8 mouse cellular contexts compared by ENCODE assay signal in genomic region chr14:77037330-77037729, GRCm38 (mm10). TPM values are rescaled to one million over a fixed set of nuclear protein-coding genes. Genes with fewer than 3 reads are reported as not detected.
DNase-seq lines count a peak whose midpoint lies in the region; ATAC-seq lines count a peak whose summit lies in the region.

No protein-coding gene starts in this region.

- H3K4me3 ChIP-seq in heart, embryonic 15.5 days, result no peak overlapping the region
- H3K4me3 ChIP-seq in midbrain, embryonic 11.5 days (ENCODE audit: low read depth, low read length), result no peak overlapping the region
- H3K4me3 ChIP-seq in midbrain, embryonic 13.5 days (replicated peaks), result no peak overlapping the region
- no peak overlapping the region for H3K4me3 ChIP-seq in intestine, embryonic 15.5 days (replicated peaks)
- H3K4me3 ChIP-seq in stomach, embryonic 15.5 days (replicated peaks), result no peak overlapping the region

- H3K27ac ChIP-seq in heart, embryonic 15.5 days, result no peak overlapping the region
- H3K27ac ChIP-seq in midbrain, embryonic 11.5 days (ENCODE audit: low read depth, low read length), result no peak overlapping the region
- no peak overlapping the region for H3K27ac ChIP-seq in midbrain, embryonic 13.5 days
- no peak overlapping the region for H3K27ac ChIP-seq in intestine, embryonic 15.5 days
- H3K27ac ChIP-seq in stomach, embryonic 15.5 days, result peak overlapping the region; percentile 69; the same call in 1 of the 2 replicates

- peaks cover 8% of the 10 kb centered on the region for H3K4me1 ChIP-seq in heart, embryonic 15.5 days (replicated peaks)
- peaks cover 7% of the 10 kb centered on the region; the same call in 1 of the 2 replicates for H3K4me1 ChIP-seq in midbrain, embryonic 11.5 days (ENCODE audit: control insufficient read depth, insufficient read depth, low read length)
- H3K4me1 ChIP-seq in midbrain, embryonic 13.5 days (replicated peaks), result peaks cover 8% of the 10 kb centered on the region
- no peaks in the 10 kb centered on the region; the same call in 1 of the 2 replicates for H3K4me1 ChIP-seq in intestine, embryonic 15.5 days (replicated peaks)
- H3K4me1 ChIP-seq in stomach, embryonic 15.5 days, result no peaks in the 10 kb centered on the region

- no peak for ATAC-seq in heart, embryonic 15.5 days (replicated peaks; ENCODE audit: insufficient number of reproducible peaks, insufficient read depth, low FRiP score, low read depth)
- ATAC-seq in midbrain, embryonic 11.5 days (ENCODE audit: low FRiP score), result no peak
- ATAC-seq in midbrain, embryonic 13.5 days, result no peak
- ATAC-seq in intestine, embryonic 15.5 days, result no peak
- ATAC-seq in stomach, embryonic 15.5 days (ENCODE audit: insufficient read depth, low FRiP score, low read depth), result no peak

- no peak for DNase-seq in heart, adult 8-10 months (ENCODE audit: low spot score)
- DNase-seq in midbrain, embryonic 11.5 days (ENCODE audit: low spot score, missing footprints), result peak; percentile 83
- no peak for DNase-seq in ovary, postnatal 10 days (ENCODE audit: low spot score)
- no peak for DNase-seq in lung, adult 18-20 months

- no peaks in the 10 kb centered on the region for H3K27me3 ChIP-seq in heart, embryonic 15.5 days
- no peaks in the 10 kb centered on the region; the same call in 1 of the 2 replicates for H3K27me3 ChIP-seq in midbrain, embryonic 11.5 days (ENCODE audit: control insufficient read depth, insufficient read depth, low read length)
- H3K27me3 ChIP-seq in midbrain, embryonic 13.5 days, result peaks cover 7% of the 10 kb centered on the region; the same call in 1 of the 2 replicates
- H3K27me3 ChIP-seq in intestine, embryonic 15.5 days (replicated peaks), result no peaks in the 10 kb centered on the region
- no peaks in the 10 kb centered on the region for H3K27me3 ChIP-seq in stomach, embryonic 15.5 days (replicated peaks)

- 71% methylated on average over 5 of the region's 5 CpGs for WGBS in heart, embryonic 15.5 days
- 91% methylated on average over 5 of the region's 5 CpGs for WGBS in midbrain, embryonic 11.5 days
- 90% methylated on average over 5 of the region's 5 CpGs for WGBS in midbrain, embryonic 13.5 days
- WGBS in intestine, embryonic 15.5 days, result 77% methylated on average over 5 of the region's 5 CpGs
- WGBS in stomach, embryonic 15.5 days, result 78% methylated on average over 5 of the region's 5 CpGs

- H3K9me3 ChIP-seq in heart, embryonic 15.5 days (replicated peaks), result no peaks in the 10 kb centered on the region
- H3K9me3 ChIP-seq in midbrain, embryonic 11.5 days (ENCODE audit: control insufficient read depth, low read length), result no peaks in the 10 kb centered on the region
- H3K9me3 ChIP-seq in midbrain, embryonic 13.5 days, result no peaks in the 10 kb centered on the region
- no peaks in the 10 kb centered on the region for H3K9me3 ChIP-seq in intestine, embryonic 15.5 days
- no peaks in the 10 kb centered on the region for H3K9me3 ChIP-seq in stomach, embryonic 15.5 days

- 0 out of 2 replicates have a peak overlapping the region, but pooled peaks have one; percentile 85 for H3K4me2 ChIP-seq in heart, embryonic 15.5 days
- no peak overlapping the region for H3K4me2 ChIP-seq in midbrain, embryonic 11.5 days
- H3K4me2 ChIP-seq in midbrain, embryonic 13.5 days (replicated peaks), result no peak overlapping the region
- H3K4me2 ChIP-seq in intestine, embryonic 15.5 days (replicated peaks), result peak overlapping the region; percentile 84
- H3K4me2 ChIP-seq in stomach, embryonic 15.5 days, result peak overlapping the region; percentile 83

- H3K9ac ChIP-seq in heart, embryonic 15.5 days, result no peak overlapping the region
- no peak overlapping the region for H3K9ac ChIP-seq in midbrain, embryonic 11.5 days (ENCODE audit: low read length)
- H3K9ac ChIP-seq in midbrain, embryonic 13.5 days (replicated peaks), result no peak overlapping the region
- no peak overlapping the region for H3K9ac ChIP-seq in intestine, embryonic 15.5 days
- H3K9ac ChIP-seq in stomach, embryonic 15.5 days, result no peak overlapping the region

- H3K36me3 ChIP-seq in heart, embryonic 15.5 days, result no peaks in the 10 kb centered on the region
- H3K36me3 ChIP-seq in midbrain, embryonic 11.5 days (ENCODE audit: control insufficient read depth, insufficient read depth, low read length), result no peaks in the 10 kb centered on the region
- H3K36me3 ChIP-seq in midbrain, embryonic 13.5 days, result no peaks in the 10 kb centered on the region
- H3K36me3 ChIP-seq in intestine, embryonic 15.5 days, result no peaks in the 10 kb centered on the region
- H3K36me3 ChIP-seq in stomach, embryonic 15.5 days, result no peaks in the 10 kb centered on the region

RNA-seq across cellular contexts. Expression of gene Lacc1, which starts 0.6 kb away (rescaled TPM):
- 4.3 and 7.9 TPM in 2 replicates for polyA plus RNA-seq in heart, embryonic 15.5 days (2015; fragmentation: Nextera tagmentation; extraction: Ambion mirVana)
- 1 to 10 TPM; 2.4 to 4.3 (median 3.4) TPM for total RNA-seq in heart, adult 8-10 months (2022)
- polyA plus RNA-seq in midbrain, embryonic 11.5 days (2014; fragmentation: Nextera tagmentation; extraction: Ambion mirVana), result 2.9 and 3.3 TPM in 2 replicates
- polyA plus RNA-seq in midbrain, embryonic 13.5 days (2015; fragmentation: Nextera tagmentation; extraction: Ambion mirVana), result 1.8 TPM in 2 replicates
- polyA plus RNA-seq in intestine, embryonic 15.5 days (2015; fragmentation: Nextera tagmentation; extraction: Ambion mirVana), result 7.4 and 9.3 TPM in 2 replicates
- 8.5 and 9.0 TPM in 2 replicates for polyA plus RNA-seq in stomach, embryonic 15.5 days (2015; fragmentation: Nextera tagmentation; extraction: Ambion mirVana)

RNA-seq across cellular contexts. Expression of gene Ccdc122, which starts 0.8 kb away (rescaled TPM):
- polyA plus RNA-seq in heart, embryonic 15.5 days (2015; fragmentation: Nextera tagmentation; extraction: Ambion mirVana), result 1.5 TPM in 2 replicates
- total RNA-seq in heart, adult 8-10 months (2022), result 1 to 10 TPM in 3 of 4 experiments, under 1 TPM in 1; 0.90 to 1.8 (median 1.3) TPM
- 1.1 and 2.4 TPM in 2 replicates for polyA plus RNA-seq in midbrain, embryonic 11.5 days (2014; fragmentation: Nextera tagmentation; extraction: Ambion mirVana)
- polyA plus RNA-seq in midbrain, embryonic 13.5 days (2015; fragmentation: Nextera tagmentation; extraction: Ambion mirVana), result 0.79 and 0.86 TPM in 2 replicates
- polyA plus RNA-seq in intestine, embryonic 15.5 days (2015; fragmentation: Nextera tagmentation; extraction: Ambion mirVana), result 3.3 and 3.7 TPM in 2 replicates
- polyA plus RNA-seq in stomach, embryonic 15.5 days (2015; fragmentation: Nextera tagmentation; extraction: Ambion mirVana), result 3.1 and 3.7 TPM in 2 replicates

Comparison
In these comparisons a context has a peak if more than half of its experiments do, and no peak if none do; other contexts are left out.
1. H3K4me2 ChIP-seq: peak in heart, embryonic 15.5 days (single experiment), intestine, embryonic 15.5 days (single experiment) and stomach, embryonic 15.5 days (single experiment); none in midbrain, embryonic 11.5 days (single experiment) and midbrain, embryonic 13.5 days (single experiment).